Mouse (Mus musculus) kidney, postnatal 0 days (tissue): ENCODE measurements at regions not wholly inside any gene's neighbourhood (a gene's known extent, or its start where the extent isn't known, plus 50 kb on each side); places are given as distances from the start of the nearest gene placed in this dataset.

ENCODE experiments used
- ATAC-seq: fragments of 200-750 bp; cut with Nextera tagmentation; replicated peaks from 2 replicates; pipeline ENCODE4 v1.8.0; 2017; ENCODE audit warnings: low read depth, moderate number of reproducible peaks, moderate TSS enrichment, moderate library complexity; ENCODE audit not compliant: low FRiP score
- DNase-seq: peaks from one replicate; pipeline ENCODE4 v3.0.0-alpha.2; 2016; ENCODE audit warnings: low spot score
- H3K27ac ChIP-seq: fragments of 300-500 bp; sonication (generic); 2 replicates; pipeline ENCODE4 v1.5.1; 2014; ENCODE audit warnings: mild to moderate bottlenecking
- H3K27me3 ChIP-seq: fragments of 300-500 bp; sonication (generic); 2 replicates; pipeline ENCODE4 v1.6.1; 2014; ENCODE audit warnings: low read length, mixed read lengths; ENCODE audit not compliant: insufficient read depth
- H3K36me3 ChIP-seq: fragments of 300-500 bp; sonication (generic); 2 replicates; pipeline ENCODE4 v1.6.1; 2014; ENCODE audit warnings: low read length, mixed read lengths; ENCODE audit not compliant: insufficient read depth
- H3K4me1 ChIP-seq: fragments of 300-500 bp; sonication (generic); replicated peaks from 2 replicates; pipeline ENCODE4 v1.6.1; 2014; ENCODE audit warnings: antibody characterized with exemption, low read length, mixed read lengths; ENCODE audit not compliant: insufficient read depth
- H3K4me2 ChIP-seq: fragments of 300-500 bp; sonication (generic); 2 replicates; pipeline ENCODE4 v1.6.1; 2014; ENCODE audit warnings: mild to moderate bottlenecking, low read length, moderate library complexity, mixed read lengths
- H3K4me3 ChIP-seq: fragments of 300-500 bp; sonication (generic); replicated peaks from 2 replicates; pipeline ENCODE4 v1.5.1; 2014; ENCODE audit warnings: low read depth, low read length
- H3K9ac ChIP-seq: fragments of 300-500 bp; sonication (generic); 2 replicates; pipeline ENCODE4 v1.6.1; 2014; ENCODE audit warnings: low read depth, low read length
- H3K9me3 ChIP-seq: fragments of 300-500 bp; sonication (generic); replicated peaks from 2 replicates; pipeline ENCODE4 v1.6.1; 2016; ENCODE audit warnings: low read length, inconsistent platforms, mixed read lengths
- CTCF ChIP-seq: IDR thresholded peaks from 2 replicates; pipeline ENCODE4 v1.5.1; 2016; ENCODE audit warnings: antibody characterized with exemption, low read depth, mild to moderate bottlenecking, moderate library complexity
- WGBS: fragments of 180-500 bp; shearing (Covaris S2); extraction: QIAGEN DNeasy Blood & Tissue Kit; methylation state at CpG from one replicate; pipeline ENCODE4 v1.1.7; 2014; 5-methylcytosine and 5-hydroxymethylcytosine counted together

DNA sequence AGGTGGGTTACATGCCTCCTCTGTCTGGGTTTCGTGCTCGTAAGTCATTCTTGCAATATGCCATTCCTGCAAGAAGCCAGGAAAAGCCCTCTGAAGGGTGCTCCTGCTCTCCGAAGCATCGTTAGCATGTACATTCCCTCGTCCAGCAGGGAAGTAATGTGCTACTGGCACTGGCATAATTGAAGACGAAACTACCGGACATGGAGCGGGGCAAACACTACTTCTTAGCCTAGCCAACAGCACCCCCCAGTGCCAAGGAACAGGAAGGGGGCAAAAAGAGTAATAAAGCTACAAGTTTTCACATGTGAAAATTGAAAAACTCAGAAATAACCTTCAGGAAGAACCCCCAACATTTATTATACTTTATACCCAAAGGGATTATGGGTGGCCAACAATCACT, 88.6 kb upstream of the Usp24 start:
- DNase-seq (peak; percentile 44), ATAC-seq (no peak)
- 53% methylated on average over 8 of the region's 8 CpGs for WGBS
- H3K27me3 ChIP-seq: no peaks in the 10 kb centered on the region
- H3K4me1 ChIP-seq: peaks cover 2% of the 10 kb centered on the region; the same call in 1 of the 2 replicates
- peak; percentile 55; the same call in 1 of the 2 replicates for TF ChIP-seq CTCF
- no peak overlapping the region for H3K9ac ChIP-seq
- no peak overlapping the region for H3K27ac ChIP-seq
- H3K4me2 ChIP-seq: no peak overlapping the region
- H3K36me3 ChIP-seq: no peaks in the 10 kb centered on the region
- no peaks in the 10 kb centered on the region for H3K9me3 ChIP-seq
- no peak overlapping the region for H3K4me3 ChIP-seq

DNA sequence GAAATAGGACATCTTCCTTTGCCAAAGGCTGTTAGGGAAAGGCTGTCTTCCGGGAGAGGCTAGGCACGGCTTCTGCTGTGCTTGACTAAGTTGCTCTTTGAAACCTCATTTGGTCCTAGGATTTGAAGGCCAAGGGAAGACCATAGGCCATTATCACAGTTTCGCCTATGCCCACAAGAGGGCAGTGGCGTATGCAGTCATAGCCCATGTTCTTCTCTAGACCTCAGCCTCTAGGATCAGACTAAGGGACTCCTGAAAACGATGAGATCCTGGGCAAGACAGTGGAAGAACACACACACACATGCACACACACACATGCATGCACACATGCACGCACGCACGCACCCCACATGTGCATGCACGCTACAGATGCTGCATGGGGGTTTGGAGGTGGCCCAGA, 87.5 kb upstream of the Usp24 start:
- Histone ChIP-seq H3K9ac (no peak overlapping the region), H3K27me3 (no peaks in the 10 kb centered on the region), H3K36me3 (no peaks in the 10 kb centered on the region), H3K9me3 (no peaks in the 10 kb centered on the region), H3K4me1 (peaks cover 6% of the 10 kb centered on the region; the same call in 1 of the 2 replicates), H3K4me3 (no peak overlapping the region), H3K27ac (no peak overlapping the region), H3K4me2 (no peak overlapping the region)
- ATAC-seq (peak; percentile 79), DNase-seq (peak; percentile 91)
- 31% methylated on average over 9 of the region's 9 CpGs for WGBS
- TF ChIP-seq CTCF: peak; percentile 99

DNA sequence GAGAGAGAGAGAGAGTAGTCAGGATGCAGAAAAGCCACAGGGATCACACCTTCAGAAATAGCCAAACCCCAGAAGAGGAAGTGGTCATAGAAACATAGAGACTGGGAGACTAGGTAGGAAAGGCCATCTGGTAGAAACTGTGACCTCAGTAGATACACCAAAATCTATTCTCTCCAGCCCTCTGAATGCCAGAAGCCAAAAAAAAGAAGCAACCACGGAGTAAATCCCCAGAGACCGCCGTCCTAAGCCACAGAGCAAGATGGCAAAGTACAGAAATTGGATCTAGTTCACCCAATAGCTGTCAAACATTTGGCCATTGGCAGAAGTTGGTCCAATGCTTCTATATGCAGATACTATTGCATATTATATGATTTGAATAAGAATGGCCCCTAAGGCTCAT, 86.5 kb upstream of the Usp24 start:
- no peak for TF ChIP-seq CTCF
- Histone ChIP-seq H3K9me3 (no peaks in the 10 kb centered on the region), H3K4me2 (no peak overlapping the region), H3K4me3 (no peak overlapping the region), H3K4me1 (peaks cover 6% of the 10 kb centered on the region; the same call in 1 of the 2 replicates), H3K36me3 (no peaks in the 10 kb centered on the region), H3K9ac (no peak overlapping the region), H3K27ac (no peak overlapping the region), H3K27me3 (no peaks in the 10 kb centered on the region)
- WGBS: 84% methylated on average over 3 of the region's 3 CpGs
- no peak for DNase-seq
- ATAC-seq: no peak

DNA sequence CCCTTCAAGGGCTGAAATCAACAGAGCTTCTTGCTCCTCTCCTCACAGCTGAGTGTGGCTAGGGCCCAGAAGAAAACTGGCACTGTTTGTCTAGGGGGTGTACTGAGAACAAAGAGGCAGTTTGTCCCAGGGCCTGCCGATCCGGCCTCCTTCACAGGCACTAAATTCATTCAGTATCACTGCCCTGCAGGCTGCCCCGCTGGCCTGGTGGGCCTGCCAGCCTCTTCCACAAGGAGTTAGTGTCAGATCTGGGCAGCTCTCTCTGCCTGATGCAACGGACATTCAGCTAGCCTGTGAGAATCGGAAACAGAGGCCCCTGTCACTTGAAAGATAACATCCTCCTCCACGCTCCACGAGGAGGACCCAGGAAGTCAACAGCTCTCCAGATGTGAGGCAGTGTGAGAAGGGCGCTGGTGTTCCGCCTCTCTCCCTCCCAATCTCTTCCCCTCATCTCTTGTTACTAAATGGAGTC, 83.5 kb upstream of the Usp24 start:
- no peaks in the 10 kb centered on the region for H3K9me3 ChIP-seq
- no peaks in the 10 kb centered on the region for H3K27me3 ChIP-seq
- H3K9ac ChIP-seq: no peak overlapping the region; the same call in 1 of the 2 replicates
- ATAC-seq (no peak), DNase-seq (peak; percentile 21)
- H3K27ac ChIP-seq: no peak overlapping the region
- H3K4me2 ChIP-seq: no peak overlapping the region
- no peak for TF ChIP-seq CTCF
- no peaks in the 10 kb centered on the region for H3K36me3 ChIP-seq
- no peak overlapping the region for H3K4me3 ChIP-seq
- WGBS: 23% methylated on average over 9 of the region's 9 CpGs
- peaks cover 6% of the 10 kb centered on the region; the same call in 1 of the 2 replicates for H3K4me1 ChIP-seq

DNA sequence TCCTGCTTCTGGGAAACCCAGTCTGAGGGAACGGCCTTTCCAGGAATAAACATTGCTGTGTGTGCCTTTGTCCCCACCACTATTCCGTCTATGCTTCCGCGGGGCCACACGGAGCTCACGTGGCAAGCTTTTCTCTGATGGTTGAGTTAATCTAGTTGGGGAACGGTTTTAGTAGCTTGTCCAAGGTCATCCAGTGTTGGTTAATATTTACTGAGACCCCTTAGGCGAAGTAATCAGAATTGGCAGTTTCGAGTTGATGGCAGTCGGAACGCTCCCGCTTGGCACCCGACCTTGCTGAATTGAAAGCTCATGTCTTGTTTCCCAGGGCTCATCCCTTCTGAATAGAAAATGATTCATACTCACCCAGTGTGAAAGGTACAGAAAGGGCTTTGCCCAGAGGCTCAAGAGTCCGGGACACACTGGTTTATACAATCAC, 71.6 kb upstream of the Usp24 start:
- Histone ChIP-seq H3K4me1 (0 out of 2 replicates have a peak, but pooled peaks cover 4% of the 10 kb centered on the region), H3K36me3 (no peaks in the 10 kb centered on the region), H3K9ac (no peak overlapping the region), H3K9me3 (no peaks in the 10 kb centered on the region), H3K27ac (peak overlapping the region; percentile 81), H3K27me3 (no peaks in the 10 kb centered on the region), H3K4me3 (no peak overlapping the region), H3K4me2 (no peak overlapping the region)
- 75% methylated on average over 14 of the region's 14 CpGs for WGBS
- no peak for TF ChIP-seq CTCF
- DNase-seq (peak; percentile 21), ATAC-seq (peak; percentile 74)

DNA sequence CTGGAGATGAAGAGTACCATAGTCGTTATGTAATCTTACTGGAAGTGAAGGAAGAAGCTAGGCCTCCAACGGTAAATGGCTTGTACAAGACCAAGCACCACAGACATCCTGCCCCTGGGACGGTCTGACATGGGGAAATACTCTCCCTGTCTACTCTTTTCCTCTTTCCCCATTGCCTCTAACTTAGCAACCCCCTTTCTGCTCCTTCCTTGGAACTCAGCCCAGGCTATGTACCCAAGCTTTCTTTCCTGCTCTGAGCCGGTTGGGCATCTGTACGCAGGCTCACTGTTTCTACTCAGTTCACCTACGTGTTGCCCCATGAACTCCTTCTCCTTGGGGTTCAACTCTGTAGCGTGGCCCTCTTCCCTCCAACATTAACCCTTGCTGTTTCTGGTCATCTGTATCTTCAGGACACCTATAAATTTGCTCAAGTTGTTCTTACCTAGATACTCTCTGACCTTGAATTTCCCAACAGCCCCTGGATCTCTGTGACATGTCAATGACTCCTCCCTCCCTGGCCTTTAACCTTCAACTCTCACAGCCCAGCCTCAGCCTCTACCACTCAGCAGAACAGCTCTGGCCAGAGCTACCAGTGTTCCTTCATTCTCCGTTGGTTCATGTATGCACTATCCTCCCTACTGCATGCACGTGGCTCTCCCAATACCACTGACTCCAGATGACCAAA, 71.0 kb upstream of the Usp24 start:
- 76% methylated on average over 9 of the region's 9 CpGs for WGBS
- ATAC-seq: peak; percentile 33; the same call in 1 of the 2 replicates

More for the DNA sequence above, 71.0 kb upstream of the Usp24 start:
- peak overlapping the region; percentile 81 for H3K27ac ChIP-seq
- H3K9ac ChIP-seq: no peak overlapping the region
- no peak for DNase-seq
- no peak for TF ChIP-seq CTCF
- H3K27me3 ChIP-seq: no peaks in the 10 kb centered on the region
- no peak overlapping the region for H3K4me2 ChIP-seq
- H3K4me1 ChIP-seq: 0 out of 2 replicates have a peak, but pooled peaks cover 4% of the 10 kb centered on the region
- H3K4me3 ChIP-seq: no peak overlapping the region
- H3K36me3 ChIP-seq: no peaks in the 10 kb centered on the region
- no peaks in the 10 kb centered on the region for H3K9me3 ChIP-seq
